Mouse (Mus musculus) CH12.LX (cell line): Measurements from ENCODE around the gene Ctrb1. TPM values are rescaled to one million over a fixed set of nuclear protein-coding genes. Genes with fewer than 3 reads are reported as not detected.

Experiments
- DNase-seq: peaks from one replicate; pipeline ENCODE4 v3.0.0-alpha.2; 2013; ENCODE audit errors: extremely low read depth
- H3K27ac ChIP-seq: 2 replicates; pipeline ENCODE4 v1.5.1; 2012; ENCODE audit warnings: low read depth, mild to moderate bottlenecking, control low read depth, moderate library complexity; ENCODE audit not compliant: insufficient read depth
- H3K27me3 ChIP-seq: replicated peaks from 2 replicates; pipeline ENCODE3; 2012; ENCODE audit warnings: inconsistent platforms
- H3K36me3 ChIP-seq, 2 experiments: replicated peaks in 1 of 2; 2 replicates each; pipeline versions ENCODE3 to v1.6.1; 2012; ENCODE audit warnings: inconsistent platforms in 1 of 2, low read length in 1 of 2, mild to moderate bottlenecking in 1 of 2, mixed read lengths in 1 of 2, moderate library complexity in 1 of 2; ENCODE audit not compliant: control insufficient read depth in 1 of 2, insufficient read depth in 1 of 2
- H3K4me1 ChIP-seq, 2 experiments: 2 replicates each; pipeline ENCODE4 v1.6.1; 2012; ENCODE audit warnings: inconsistent platforms in 1 of 2, moderate library complexity in 1 of 2; ENCODE audit not compliant: insufficient read depth in 2 of 2, control insufficient read depth in 1 of 2
- H3K4me2 ChIP-seq: 2 replicates; pipeline ENCODE4 v1.6.1; 2012; ENCODE audit warnings: low read depth, mild to moderate bottlenecking, control low read depth; ENCODE audit not compliant: poor library complexity, insufficient read depth, severe bottlenecking
- H3K4me3 ChIP-seq, 3 experiments: fragments of 150-350 bp in 1 of 3; sonication (generic) in 1 of 3; replicated peaks in 1 of 3; 2 replicates each; pipeline versions ENCODE3 to v1.5.1; 2011 to 2012; ENCODE audit warnings: low read depth in 2 of 3, low read length in 2 of 3, mild to moderate bottlenecking in 2 of 3, moderate library complexity in 2 of 3, control low read depth in 1 of 3, improper control_type of control experiment in 1 of 3, inconsistent platforms in 1 of 3, mixed read lengths in 1 of 3; ENCODE audit not compliant: poor library complexity in 1 of 3
- H3K79me2 ChIP-seq: replicated peaks from 2 replicates; pipeline ENCODE4 v1.6.1; 2012; ENCODE audit warnings: mild to moderate bottlenecking, moderate library complexity; ENCODE audit not compliant: control insufficient read depth, poor library complexity, insufficient read depth, severe bottlenecking; ENCODE audit errors: extremely low read depth
- H3K9ac ChIP-seq: 2 replicates; pipeline ENCODE4 v1.6.1; 2012; ENCODE audit warnings: low read depth, mild to moderate bottlenecking, control low read depth, moderate library complexity; ENCODE audit not compliant: insufficient read depth
- H3K9me3 ChIP-seq: replicated peaks from 2 replicates; pipeline ENCODE3; 2012; ENCODE audit warnings: low read length, inconsistent platforms, mixed read lengths
- BHLHE40 ChIP-seq: IDR thresholded peaks from 2 replicates; pipeline ENCODE4 v1.6.1; 2011; ENCODE audit warnings: mild to moderate bottlenecking, low read depth, low read length, improper control_type of control experiment
- CHD2 ChIP-seq: IDR thresholded peaks from 2 replicates; pipeline ENCODE4 v1.6.1; 2011; ENCODE audit warnings: low read length, improper control_type of control experiment
- CTCF ChIP-seq, 2 experiments: IDR thresholded peaks in 1 of 2; conservative IDR thresholded peaks in 1 of 2; 2 replicates each; pipeline ENCODE4 v1.5.1; 2011 to 2012; ENCODE audit warnings: low read depth in 2 of 2, low read length in 2 of 2, improper control_type of control experiment in 1 of 2, inconsistent platforms in 1 of 2, mild to moderate bottlenecking in 1 of 2, moderate library complexity in 1 of 2
- E2F4 ChIP-seq: IDR thresholded peaks from 2 replicates; pipeline ENCODE4 v1.6.1; 2011; ENCODE audit warnings: low read depth, low read length, improper control_type of control experiment; ENCODE audit not compliant: insufficient replicate concordance
- ELF1 ChIP-seq: IDR thresholded peaks from 2 replicates; pipeline ENCODE4 v1.6.1; 2014; ENCODE audit warnings: low read depth, mild to moderate bottlenecking, inconsistent platforms, low read length, improper control_type of control experiment
- EP300 ChIP-seq: IDR thresholded peaks from 2 replicates; pipeline ENCODE4 v1.6.1; 2011; ENCODE audit warnings: low read length, improper control_type of control experiment
- ETS1 ChIP-seq: conservative IDR thresholded peaks from 2 replicates; pipeline ENCODE4 v1.6.1; 2012; ENCODE audit warnings: low read depth, mild to moderate bottlenecking, inconsistent platforms, low read length, improper control_type of control experiment, moderate library complexity
- GABPA ChIP-seq: IDR thresholded peaks from 2 replicates; pipeline ENCODE4 v1.6.1; 2012; ENCODE audit warnings: low read depth, low read length, improper control_type of control experiment, inconsistent platforms; ENCODE audit not compliant: insufficient replicate concordance
- HCFC1 ChIP-seq: IDR thresholded peaks from 2 replicates; pipeline ENCODE4 v1.6.1; 2012; ENCODE audit warnings: low read depth, mild to moderate bottlenecking, inconsistent platforms, low read length, improper control_type of control experiment
- KAT2A ChIP-seq: IDR thresholded peaks from 2 replicates; pipeline ENCODE4 v1.6.1; 2012; ENCODE audit warnings: low read length, improper control_type of control experiment, inconsistent platforms; ENCODE audit not compliant: insufficient replicate concordance
- MAZ ChIP-seq: IDR thresholded peaks from 2 replicates; pipeline ENCODE4 v1.6.1; 2012; ENCODE audit warnings: low read depth, mild to moderate bottlenecking, inconsistent platforms, low read length, improper control_type of control experiment, moderate library complexity
- MYC ChIP-seq: IDR thresholded peaks from 2 replicates; pipeline ENCODE4 v1.6.1; 2011; ENCODE audit warnings: low read depth, mild to moderate bottlenecking, improper control_type of control experiment, low read length
- NELFE ChIP-seq: IDR thresholded peaks from 2 replicates; pipeline ENCODE4 v1.6.1; 2011; ENCODE audit warnings: low read depth, low read length, improper control_type of control experiment
- POLR2A ChIP-seq: IDR thresholded peaks from 2 replicates; pipeline ENCODE4 v1.6.1; 2011; ENCODE audit warnings: low read depth, mild to moderate bottlenecking, improper control_type of control experiment, low read length
- POLR2AphosphoS2 ChIP-seq: IDR thresholded peaks from 2 replicates; pipeline ENCODE4 v1.6.1; 2011; ENCODE audit warnings: low read depth, low read length, improper control_type of control experiment
- RAD21 ChIP-seq: IDR thresholded peaks from 2 replicates; pipeline ENCODE4 v1.6.1; 2011; ENCODE audit warnings: low read depth, mild to moderate bottlenecking, low read length, improper control_type of control experiment, moderate library complexity
- RCOR1 ChIP-seq: conservative IDR thresholded peaks from 2 replicates; pipeline ENCODE4 v1.6.1; 2012; ENCODE audit warnings: low read depth, mild to moderate bottlenecking, inconsistent platforms, low read length, improper control_type of control experiment
- SMC3 ChIP-seq: IDR thresholded peaks from 2 replicates; pipeline ENCODE4 v1.6.1; 2011; ENCODE audit warnings: low read depth, low read length, improper control_type of control experiment
- TBP ChIP-seq: conservative IDR thresholded peaks from 2 replicates; pipeline ENCODE4 v1.6.1; 2011; ENCODE audit warnings: low read depth, low read length, improper control_type of control experiment
- UBTF ChIP-seq: IDR thresholded peaks from 2 replicates; pipeline ENCODE4 v1.6.1; 2012; ENCODE audit warnings: low read depth, mild to moderate bottlenecking, inconsistent platforms, low read length, improper control_type of control experiment, moderate library complexity
- USF2 ChIP-seq: conservative IDR thresholded peaks from 2 replicates; pipeline ENCODE4 v1.6.1; 2011; ENCODE audit warnings: low read depth, low read length, improper control_type of control experiment
- ZKSCAN1 ChIP-seq: IDR thresholded peaks from 2 replicates; pipeline ENCODE4 v1.6.1; 2012; ENCODE audit warnings: low read depth, inconsistent platforms, low read length, improper control_type of control experiment, borderline replicate concordance
- ZNF384 ChIP-seq: IDR thresholded peaks from 2 replicates; pipeline ENCODE4 v1.6.1; 2012; ENCODE audit warnings: low read depth, low read length, improper control_type of control experiment, inconsistent platforms
- dilution Hi-C: fragments of 300-500 bp; cut with MboI; formaldehyde crosslinking; loops from 2 replicates; pipeline ENCODE4 v1.14.3; 2020; ENCODE audit warnings: low sequenced_read_pairs; ENCODE audit not compliant: extremely low pct_unique_long_range_greater_than_20kb, extremely low pct_ligation_motif_present
- in situ Hi-C: fragments of 300-500 bp; cut with MboI; formaldehyde crosslinking; loops from 3 replicates; pipeline ENCODE4 v1.14.3; 2019; ENCODE audit warnings: low sequenced_read_pairs, low pct_ligation_motif_present, low pct_unique_long_range_greater_than_20kb, mixed read lengths
- polyA plus RNA-seq: library from polyadenylated mRNA; unstranded; fragments of >175 nt; gene quantifications from 2 replicates; pipeline ENCODE4 v1.2.1, GENCODE M21; 2012; ENCODE audit warnings: low read depth; ENCODE audit not compliant: insufficient read length
- total RNA-seq, 2 experiments: library from RNA; depleted of rRNA; stranded (reverse); fragments of 300-350 nt in 1 of 2; fragments of >200 nt in 1 of 2; gene quantifications; 2 replicates each; pipeline ENCODE4 v1.2.3; 2012 to 2014

Ctrb1 gene
- total and polyA plus RNA-seq, 3 experiments = not detected

GRCm38 (mm10) chr8:111658819-111659423 lies 31.9 kb downstream of the Ctrb1 start:
- H3K27ac ChIP-seq = no peak overlapping the region
- peaks cover 0 to 34% of the 10 kb centered on the region in 2 experiments; a peak in 2 of 4 replicates for H3K4me1 ChIP-seq
- no peak for DNase-seq
- H3K79me2 ChIP-seq = no peaks in the 10 kb centered on the region
- no peaks in the 10 kb centered on the region for H3K27me3 ChIP-seq
- H3K36me3 ChIP-seq = peaks cover 0 to 37% of the 10 kb centered on the region in 2 experiments
- dilution Hi-C loops = no loop called here
- no peak overlapping the region for H3K4me3 ChIP-seq
- TF ChIP-seq ETS1 (no peak), ZKSCAN1 (no peak), KAT2A (no peak), MAZ (no peak), POLR2AphosphoS2 (no peak), GABPA (no peak), RCOR1 (no peak), NELFE (no peak), CHD2 (no peak), UBTF (no peak), EP300 (no peak), BHLHE40 (no peak), E2F4 (no peak), USF2 (no peak), POLR2A (no peak), RAD21 (no peak), CTCF (conservative IDR thresholded peaks at IDR 0.05 in 1 of 2, IDR thresholded peaks at IDR 0.05 in 1 of 2; ENCODE audit: low read depth in 2 of 2, low read length in 2 of 2) (no peak), ELF1 (no peak), SMC3 (no peak), TBP (no peak)
- TF ChIP-seq, all 38 proteins: peak for 0
- in situ Hi-C loops = no loop called here
- no peaks in the 10 kb centered on the region for H3K9me3 ChIP-seq
- no peak overlapping the region for H3K9ac ChIP-seq
- H3K4me2 ChIP-seq = no peak overlapping the region

GRCm38 (mm10) chr8:111657312-111657854 lies 33.4 kb downstream of the Ctrb1 start:
- Histone ChIP-seq H3K4me2 (no peak overlapping the region), H3K27ac (no peak overlapping the region), H3K4me3 (no peak overlapping the region), H3K36me3 (peaks cover 0 to 30% of the 10 kb centered on the region in 2 experiments), H3K4me1 (peaks cover 0 to 43% of the 10 kb centered on the region in 2 experiments; a peak in 2 of 4 replicates), H3K27me3 (no peaks in the 10 kb centered on the region), H3K79me2 (no peaks in the 10 kb centered on the region; the same call in 1 of the 2 replicates), H3K9me3 (no peaks in the 10 kb centered on the region), H3K9ac (no peak overlapping the region)
- dilution Hi-C loops (no loop called here), in situ Hi-C loops (no loop called here)
- no peak for DNase-seq
- TF ChIP-seq KAT2A (no peak), ZNF384 (no peak), HCFC1 (no peak), RCOR1 (no peak), MYC (no peak)
